Mouse (Mus musculus) kidney, adult 2 months (tissue): ENCODE data around the gene Abca7.

Experiments used
- CTCF ChIP-seq: fragments of 200-500 bp; conservative IDR thresholded peaks from 2 replicates; pipeline ENCODE4 v1.5.1; 2011; ENCODE audit warnings: low read depth, mild to moderate bottlenecking, control low read depth, low read length, moderate library complexity, mixed read lengths; ENCODE audit not compliant: insufficient read depth, insufficient read length
- POLR2A ChIP-seq: fragments of 200-500 bp; IDR thresholded peaks from one replicate; pipeline ENCODE4 v1.6.1; 2011; ENCODE audit warnings: low read depth, low read length, control low read depth

- TF ChIP-seq CTCF (no peak), POLR2A (no peak)
These were observed 28.1 kb downstream of the Abca7 start for GRCm38 (mm10) chr10:80024229-80025043.
